Mouse (Mus musculus) brain, embryonic 14.5 days (tissue): ENCODE data around the gene 3110082I17Rik.

Experiments used
- CTCF ChIP-seq: fragments of 200-500 bp; IDR thresholded peaks from 2 replicates; pipeline ENCODE4 v1.5.1; 2012; ENCODE audit warnings: inconsistent platforms, mild to moderate bottlenecking, moderate library complexity, borderline replicate concordance; ENCODE audit not compliant: insufficient read depth, insufficient read length; ENCODE audit errors: extremely low read depth
- POLR2A ChIP-seq: fragments of 200-500 bp; IDR thresholded peaks from 2 replicates; pipeline ENCODE4 v1.6.1; 2012; ENCODE audit warnings: mild to moderate bottlenecking, inconsistent platforms, borderline replicate concordance; ENCODE audit not compliant: poor library complexity, insufficient read depth, insufficient read length, severe bottlenecking; ENCODE audit errors: extremely low read depth

DNA sequence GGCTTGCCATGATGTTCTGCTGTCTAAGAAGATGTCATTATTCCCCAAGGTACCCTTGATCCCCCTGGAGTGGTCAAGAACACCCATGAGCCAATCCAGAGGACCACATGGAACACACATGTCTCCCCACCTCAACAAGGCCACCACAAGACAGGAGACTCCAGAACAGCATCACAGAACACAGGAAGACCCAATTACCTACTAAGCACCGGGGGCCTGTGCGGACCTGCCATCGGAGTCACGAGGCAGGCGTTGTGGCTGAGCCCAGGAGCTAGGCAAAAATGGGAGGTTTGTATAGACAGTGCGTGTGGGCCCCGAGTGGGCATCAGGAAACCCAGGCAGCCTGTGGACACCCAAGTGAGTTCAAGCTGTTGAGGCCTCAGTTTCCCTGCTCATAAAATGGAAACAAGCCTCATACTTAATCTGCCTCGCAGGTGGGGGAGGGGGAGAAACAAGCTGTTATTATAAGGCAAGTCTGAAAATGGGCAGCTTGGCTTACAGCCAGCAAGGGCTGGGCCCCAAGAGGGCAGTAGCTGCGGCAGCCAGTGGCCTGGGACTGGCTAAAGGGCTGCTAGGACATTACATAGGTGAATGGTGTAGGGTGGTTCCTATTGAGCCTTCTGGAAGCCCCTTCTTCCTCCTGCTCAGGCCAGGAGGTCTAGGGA is 136.9 kb downstream of the 3110082I17Rik start:
- TF ChIP-seq CTCF (no peak), POLR2A (no peak)
